Mouse (Mus musculus) myocyte (in vitro differentiated cells): ENCODE measurements around the gene Acot12.

Experiments used
- E2F4 ChIP-seq: IDR thresholded peaks from one replicate; pipeline ENCODE4 v1.6.1; 2011; ENCODE audit warnings: mild to moderate bottlenecking, control low read depth, moderate library complexity; ENCODE audit not compliant: insufficient read depth
- MAX ChIP-seq: IDR thresholded peaks from one replicate; pipeline ENCODE4 v1.6.1; 2011; ENCODE audit warnings: low read depth, mild to moderate bottlenecking, control low read depth
- MYOD1 ChIP-seq, 3 experiments: IDR thresholded peaks; one replicate each; pipeline ENCODE4 v1.6.1; 2011; ENCODE audit warnings: control low read depth in 2 of 3, low read depth in 2 of 3, mild to moderate bottlenecking in 2 of 3, moderate library complexity in 1 of 3; ENCODE audit not compliant: insufficient read length in 2 of 3, control insufficient read depth in 1 of 3
- MYOG ChIP-seq, 3 experiments: IDR thresholded peaks; one replicate each; pipeline ENCODE4 v1.6.1; 2011; ENCODE audit warnings: control low read depth in 2 of 3, low read depth in 2 of 3, mild to moderate bottlenecking in 2 of 3; ENCODE audit not compliant: insufficient read length in 2 of 3, control insufficient read depth in 1 of 3, insufficient read depth in 1 of 3
- POLR2A ChIP-seq: IDR thresholded peaks from one replicate; pipeline ENCODE4 v1.6.1; 2011; ENCODE audit warnings: low read depth, mild to moderate bottlenecking, control low read depth, moderate library complexity; ENCODE audit not compliant: insufficient read length
- POLR2AphosphoS2 ChIP-seq: IDR thresholded peaks from one replicate; pipeline ENCODE4 v1.6.1; 2011; ENCODE audit warnings: low read depth, control low read depth; ENCODE audit not compliant: insufficient read length
- TCF12 ChIP-seq: IDR thresholded peaks from one replicate; pipeline ENCODE4 v1.6.1; 2011; ENCODE audit warnings: mild to moderate bottlenecking, control low read depth; ENCODE audit not compliant: poor library complexity, insufficient read depth, severe bottlenecking
- USF1 ChIP-seq: IDR thresholded peaks from one replicate; pipeline ENCODE4 v1.6.1; 2011; ENCODE audit warnings: low read depth, mild to moderate bottlenecking, control low read depth, moderate library complexity

DNA sequence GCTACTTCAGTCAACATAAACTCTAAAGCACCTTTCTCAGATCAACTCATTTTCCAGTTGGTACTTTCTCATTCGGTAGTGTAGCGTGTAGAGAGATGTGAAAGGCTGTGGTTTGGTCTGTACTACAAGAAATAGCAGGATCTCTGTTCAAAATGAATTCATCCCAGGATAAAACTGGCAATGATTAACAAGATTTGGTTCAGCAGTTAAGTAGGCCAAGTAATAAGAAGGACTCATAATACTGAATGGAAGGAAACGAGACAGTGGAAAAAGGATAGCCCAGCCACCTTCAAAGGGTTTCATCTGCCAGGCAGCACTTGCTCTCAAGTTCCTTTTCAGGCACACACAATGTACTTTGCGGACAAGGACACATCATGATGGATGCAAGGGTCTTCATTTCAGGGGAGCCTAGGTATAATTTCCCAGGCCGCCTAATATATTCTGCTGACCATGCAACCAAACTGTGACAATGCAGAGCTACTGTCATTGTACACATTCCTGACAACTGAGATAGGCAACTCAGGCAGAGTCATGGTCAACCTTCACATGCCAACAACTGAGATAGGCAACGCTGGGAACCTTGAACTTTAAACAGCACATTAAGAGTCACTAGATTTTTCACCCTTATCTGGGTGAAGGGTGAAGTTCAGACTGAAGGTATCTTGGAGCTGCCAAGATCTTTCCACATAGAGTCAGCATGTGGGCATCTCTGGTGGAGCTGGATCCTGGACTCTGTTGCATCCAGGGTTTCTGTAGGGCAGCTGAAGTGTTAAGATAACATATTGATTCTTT is 20.5 kb downstream of the Acot12 start:
- TF ChIP-seq POLR2A (no peak), POLR2AphosphoS2 (no peak), E2F4 (no peak), MYOD1 (IDR thresholded peaks at IDR 0.05; ENCODE audit: control insufficient read depth in 1 of 3, insufficient read length in 2 of 3, low read depth in 2 of 3) (no peak), USF1 (no peak), MAX (no peak), TCF12 (no peak), MYOG (IDR thresholded peaks at IDR 0.05; ENCODE audit: control insufficient read depth in 1 of 3, insufficient read depth in 1 of 3, insufficient read length in 2 of 3, low read depth in 2 of 3) (no peak)
